Mouse (Mus musculus) forebrain, embryonic 10.5 days (tissue): ENCODE measurements at regions not wholly inside any gene's neighbourhood (a gene's known extent, or its start where the extent isn't known, plus 50 kb on each side); places are given as distances from the start of the nearest gene placed in this dataset.

Experiments
- DNase-seq: peaks from one replicate; pipeline ENCODE4 v3.0.0-alpha.2; 2017; ENCODE audit warnings: low spot score; ENCODE audit errors: extremely low spot score
- H3K27ac ChIP-seq: fragments of 300-500 bp; sonication (generic); 2 replicates; pipeline ENCODE4 v1.5.1; 2016; ENCODE audit warnings: mild to moderate bottlenecking
- H3K27me3 ChIP-seq: fragments of 300-500 bp; sonication (generic); 2 replicates; pipeline ENCODE4 v1.6.1; 2016; ENCODE audit warnings: mild to moderate bottlenecking; ENCODE audit not compliant: poor library complexity, severe bottlenecking
- H3K36me3 ChIP-seq: fragments of 300-500 bp; sonication (generic); replicated peaks from 2 replicates; pipeline ENCODE4 v1.6.1; 2016; ENCODE audit warnings: mild to moderate bottlenecking, moderate library complexity
- H3K4me1 ChIP-seq: fragments of 300-500 bp; sonication (generic); 2 replicates; pipeline ENCODE4 v1.6.1; 2016
- H3K4me3 ChIP-seq: fragments of 300-500 bp; sonication (generic); 2 replicates; pipeline ENCODE4 v1.5.1; 2016; ENCODE audit warnings: mild to moderate bottlenecking, moderate library complexity
- H3K9me3 ChIP-seq: fragments of 300-500 bp; sonication (generic); 2 replicates; pipeline ENCODE4 v1.6.1; 2016; ENCODE audit warnings: mild to moderate bottlenecking, moderate library complexity
- WGBS: fragments of 180-500 bp; shearing (Covaris S2); methylation state at CpG from one replicate; pipeline ENCODE4 v1.1.7; 2016; 5-methylcytosine and 5-hydroxymethylcytosine counted together

DNA sequence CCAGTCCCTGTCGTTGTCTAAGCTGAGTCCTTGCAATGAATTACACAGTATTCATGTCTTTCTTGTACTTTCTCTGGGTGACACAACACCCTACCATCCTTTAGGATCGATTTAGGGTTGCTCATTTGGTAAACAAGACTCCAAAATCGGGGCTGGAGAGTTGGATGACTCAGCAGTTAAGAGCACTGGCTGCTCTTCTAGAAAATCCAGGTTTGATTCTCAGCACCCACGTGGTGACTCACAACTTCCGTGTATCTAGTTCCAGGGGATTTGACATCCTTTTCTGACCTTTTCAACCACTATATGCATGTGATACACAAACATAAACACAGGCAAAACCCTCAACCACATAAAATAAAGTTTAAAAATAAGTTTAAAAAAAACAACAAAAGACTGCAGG, 250.0 kb upstream of the Prok2 start:
- Histone ChIP-seq H3K4me3 (no peak overlapping the region), H3K27ac (no peak overlapping the region), H3K27me3 (peaks cover 62% of the 10 kb centered on the region), H3K36me3 (no peaks in the 10 kb centered on the region), H3K9me3 (no peaks in the 10 kb centered on the region), H3K4me1 (peaks cover 33% of the 10 kb centered on the region)
- DNase-seq, result no peak
- 84% methylated on average over 5 of the region's 5 CpGs for WGBS

DNA sequence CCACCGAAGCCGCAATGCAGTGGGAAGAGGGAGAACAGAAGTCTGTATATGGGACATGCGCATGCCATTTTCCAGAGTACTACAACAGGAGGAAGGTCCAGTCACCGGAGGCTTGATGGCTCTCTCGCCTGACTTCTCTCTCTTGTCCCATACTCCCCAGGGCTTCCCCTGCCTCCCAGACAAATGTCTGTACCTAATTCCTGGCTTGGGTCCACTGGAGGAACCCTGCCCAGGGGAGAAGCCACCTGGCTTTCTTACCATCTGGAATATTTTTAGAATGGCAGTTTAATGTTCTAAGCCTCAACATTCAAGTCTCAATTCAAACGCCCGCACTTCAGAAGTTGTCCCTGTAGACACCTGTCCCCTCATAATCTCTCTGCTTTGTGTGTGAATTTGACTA, 249.3 kb upstream of the Prok2 start:
- Histone ChIP-seq H3K27ac (no peak overlapping the region), H3K27me3 (peaks cover 58% of the 10 kb centered on the region), H3K4me1 (peaks cover 37% of the 10 kb centered on the region), H3K36me3 (no peaks in the 10 kb centered on the region), H3K9me3 (no peaks in the 10 kb centered on the region), H3K4me3 (no peak overlapping the region)
- 89% methylated on average over 7 of the region's 7 CpGs for WGBS
- no peak for DNase-seq

DNA sequence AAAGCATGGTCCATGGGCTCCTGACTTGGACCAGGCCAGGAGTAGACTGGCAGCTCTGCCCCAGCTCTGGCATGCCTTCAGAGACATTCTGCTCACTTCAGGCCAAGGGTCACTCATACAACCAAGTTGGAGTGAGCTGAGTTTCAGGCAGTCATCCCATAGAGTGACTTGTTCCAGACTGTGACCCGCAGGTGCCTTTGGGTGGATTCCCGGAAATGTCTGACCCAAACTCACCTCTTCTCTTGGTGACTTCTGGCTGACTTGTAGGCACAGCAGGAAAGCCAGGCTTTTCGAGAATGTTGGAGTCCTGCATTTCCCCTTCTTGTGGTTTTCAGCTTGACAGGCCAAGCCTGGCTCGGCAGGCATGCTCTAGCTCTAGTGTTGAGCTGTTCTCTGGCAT, 248.3 kb upstream of the Prok2 start:
- Histone ChIP-seq H3K9me3 (no peaks in the 10 kb centered on the region), H3K4me1 (peaks cover 30% of the 10 kb centered on the region), H3K27ac (no peak overlapping the region), H3K36me3 (no peaks in the 10 kb centered on the region), H3K27me3 (peaks cover 52% of the 10 kb centered on the region), H3K4me3 (no peak overlapping the region)
- WGBS, result 86% methylated on average over 4 of the region's 4 CpGs
- DNase-seq, result no peak

DNA sequence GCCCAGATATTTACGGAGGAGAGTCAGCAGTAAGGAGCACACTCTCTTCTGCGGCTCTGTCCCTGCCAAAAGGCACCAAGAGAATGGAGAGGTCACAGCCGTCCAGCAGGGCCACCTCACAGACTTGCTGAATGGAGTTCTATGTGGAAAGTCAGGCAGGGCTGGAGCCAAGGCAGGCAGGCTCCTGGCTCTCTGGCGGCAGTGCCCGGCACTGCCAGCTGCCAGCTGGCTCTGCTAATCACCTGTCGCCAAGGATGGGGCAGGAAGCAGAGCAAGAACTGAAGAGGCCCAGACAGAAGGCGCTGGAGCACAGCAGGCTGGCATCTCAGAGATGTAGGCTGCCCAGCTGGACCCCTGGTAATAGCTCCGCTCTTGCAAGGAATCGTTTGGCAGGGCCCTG, 245.2 kb upstream of the Prok2 start:
- Histone ChIP-seq H3K27ac (0 out of 2 replicates have a peak overlapping the region, but pooled peaks have one; percentile 15), H3K4me1 (peaks cover 9% of the 10 kb centered on the region), H3K4me3 (no peak overlapping the region), H3K9me3 (no peaks in the 10 kb centered on the region; the same call in 1 of the 2 replicates), H3K27me3 (peaks cover 48% of the 10 kb centered on the region), H3K36me3 (no peaks in the 10 kb centered on the region)
- no peak for DNase-seq
- WGBS, result 55% methylated on average over 9 of the region's 9 CpGs

DNA sequence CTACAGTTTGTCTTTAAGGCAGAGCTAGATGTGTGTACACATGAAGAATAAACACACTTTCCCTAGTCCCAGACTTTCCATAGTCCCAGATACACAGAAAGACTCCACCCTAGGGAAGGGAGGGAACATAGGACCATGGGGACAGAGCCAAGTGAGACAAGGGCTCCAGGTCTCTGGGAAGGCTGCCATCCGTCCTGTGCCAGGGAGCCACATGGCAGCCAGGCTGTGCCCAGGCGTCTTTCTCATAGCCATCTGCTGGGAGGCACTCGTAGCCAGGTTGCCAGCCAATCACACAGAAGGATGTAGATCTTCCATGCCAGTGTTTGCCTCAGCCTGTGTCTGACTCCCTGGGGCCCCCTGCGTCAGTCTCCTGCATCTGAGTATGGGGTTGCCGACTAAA, 242.7 kb upstream of the Prok2 start:
- Histone ChIP-seq H3K27me3 (peaks cover 41% of the 10 kb centered on the region), H3K36me3 (no peaks in the 10 kb centered on the region), H3K4me3 (no peak overlapping the region), H3K4me1 (peaks cover 9% of the 10 kb centered on the region), H3K27ac (no peak overlapping the region), H3K9me3 (no peaks in the 10 kb centered on the region; the same call in 1 of the 2 replicates)
- WGBS, result 79% methylated on average over 5 of the region's 5 CpGs
- DNase-seq, result no peak

DNA sequence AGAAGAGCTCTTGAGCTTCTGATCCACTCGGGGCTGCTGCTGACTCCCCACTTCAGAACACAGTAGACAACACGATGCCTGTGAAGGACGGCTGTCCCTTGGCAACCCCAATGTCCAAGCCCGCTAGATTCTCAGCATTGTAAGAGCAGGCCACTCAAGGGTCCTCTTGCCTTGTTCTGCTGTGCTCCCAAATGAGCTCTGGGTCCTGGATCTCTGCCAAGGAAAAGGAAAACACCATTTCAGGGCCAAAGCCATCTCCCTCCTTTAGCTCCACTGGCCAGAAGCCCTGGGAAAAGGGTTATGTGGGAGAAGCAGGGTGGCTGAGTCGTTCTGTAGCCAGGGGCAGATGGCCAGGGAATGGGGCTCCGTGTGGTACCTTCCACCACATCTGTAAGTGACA, 241.3 kb upstream of the Prok2 start:
- peaks cover 32% of the 10 kb centered on the region for H3K27me3 ChIP-seq
- no peak overlapping the region for H3K4me3 ChIP-seq
- no peak for DNase-seq
- no peak overlapping the region for H3K27ac ChIP-seq
- no peaks in the 10 kb centered on the region; the same call in 1 of the 2 replicates for H3K9me3 ChIP-seq
- H3K36me3 ChIP-seq, result no peaks in the 10 kb centered on the region
- H3K4me1 ChIP-seq, result peaks cover 9% of the 10 kb centered on the region
- WGBS, result 92% methylated on average over 6 of the region's 6 CpGs

DNA sequence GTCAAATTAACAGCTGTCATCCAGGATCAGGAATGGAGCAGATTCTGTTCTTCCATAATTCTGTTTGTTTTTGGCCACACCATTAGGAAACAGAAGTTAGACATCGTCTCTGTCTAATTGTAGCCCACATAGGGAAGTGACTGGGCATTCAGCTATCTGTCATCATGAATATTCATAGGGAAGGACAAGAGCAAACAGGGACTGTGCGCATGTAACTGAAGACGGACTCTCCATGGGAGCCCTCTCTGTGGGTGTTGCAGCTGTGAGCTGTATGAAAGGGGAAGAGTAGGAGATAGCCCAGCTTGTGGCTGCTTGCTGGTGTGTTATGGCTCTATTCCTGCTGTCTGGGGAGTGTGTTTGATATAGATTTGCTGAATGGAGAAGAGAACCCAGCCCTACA, 238.3 kb upstream of the Prok2 start:
- no peak overlapping the region for H3K4me3 ChIP-seq
- H3K27me3 ChIP-seq, result peaks cover 34% of the 10 kb centered on the region
- peaks cover 8% of the 10 kb centered on the region for H3K4me1 ChIP-seq
- no peaks in the 10 kb centered on the region; the same call in 1 of the 2 replicates for H3K9me3 ChIP-seq
- no peak for DNase-seq
- 87% methylated on average over 3 of the region's 3 CpGs for WGBS
- no peaks in the 10 kb centered on the region for H3K36me3 ChIP-seq
- no peak overlapping the region for H3K27ac ChIP-seq

DNA sequence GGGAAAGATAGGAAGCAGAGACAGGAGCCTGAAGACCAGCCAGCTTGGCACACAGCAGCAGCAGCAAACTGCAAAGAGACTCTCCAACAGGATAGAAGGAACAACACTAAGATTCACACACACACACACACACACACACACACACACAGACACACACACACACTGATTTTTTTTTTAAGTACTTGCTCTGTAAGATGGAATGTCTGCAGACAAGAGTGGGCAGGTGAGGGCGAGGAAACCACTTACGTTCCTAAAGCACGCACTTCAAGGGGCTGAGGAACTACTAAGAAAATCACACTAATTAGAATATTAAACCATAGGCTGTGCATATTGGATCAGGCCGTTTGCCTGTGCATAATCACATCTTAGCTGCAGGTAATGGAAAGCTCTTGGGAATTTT, 237.8 kb upstream of the Prok2 start:
- no peaks in the 10 kb centered on the region for H3K36me3 ChIP-seq
- H3K27me3 ChIP-seq, result peaks cover 29% of the 10 kb centered on the region
- H3K4me1 ChIP-seq, result peaks cover 13% of the 10 kb centered on the region
- WGBS, result 87% methylated on average over 4 of the region's 4 CpGs
- DNase-seq, result no peak
- no peak overlapping the region for H3K27ac ChIP-seq
- no peak overlapping the region for H3K4me3 ChIP-seq
- no peaks in the 10 kb centered on the region; the same call in 1 of the 2 replicates for H3K9me3 ChIP-seq

DNA sequence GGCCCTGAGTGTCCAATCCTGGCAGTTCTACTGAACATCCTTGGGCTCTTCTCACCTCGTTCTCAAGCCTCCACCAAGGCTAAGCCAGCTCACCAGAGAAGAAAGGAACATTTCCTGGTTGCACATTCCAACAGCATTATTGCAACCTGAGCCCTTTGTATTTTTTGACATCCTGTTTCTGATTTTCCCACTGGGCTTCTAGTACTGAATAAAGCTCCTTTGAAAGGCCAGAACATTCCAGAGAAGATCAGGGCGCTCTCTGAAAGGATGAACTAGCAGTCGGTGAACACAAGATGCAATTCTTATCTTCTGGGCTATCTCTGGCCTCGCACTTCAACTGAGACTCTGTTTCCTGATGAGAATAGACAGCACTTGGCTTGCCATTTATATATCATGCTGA, 233.2 kb upstream of the Prok2 start:
- DNase-seq, result no peak
- H3K9me3 ChIP-seq, result no peaks in the 10 kb centered on the region
- peaks cover 29% of the 10 kb centered on the region for H3K4me1 ChIP-seq
- peaks cover 42% of the 10 kb centered on the region for H3K27me3 ChIP-seq
- no peak overlapping the region for H3K4me3 ChIP-seq
- no peaks in the 10 kb centered on the region for H3K36me3 ChIP-seq
- WGBS, result 33% methylated on average over 4 of the region's 4 CpGs
- no peak overlapping the region for H3K27ac ChIP-seq

DNA sequence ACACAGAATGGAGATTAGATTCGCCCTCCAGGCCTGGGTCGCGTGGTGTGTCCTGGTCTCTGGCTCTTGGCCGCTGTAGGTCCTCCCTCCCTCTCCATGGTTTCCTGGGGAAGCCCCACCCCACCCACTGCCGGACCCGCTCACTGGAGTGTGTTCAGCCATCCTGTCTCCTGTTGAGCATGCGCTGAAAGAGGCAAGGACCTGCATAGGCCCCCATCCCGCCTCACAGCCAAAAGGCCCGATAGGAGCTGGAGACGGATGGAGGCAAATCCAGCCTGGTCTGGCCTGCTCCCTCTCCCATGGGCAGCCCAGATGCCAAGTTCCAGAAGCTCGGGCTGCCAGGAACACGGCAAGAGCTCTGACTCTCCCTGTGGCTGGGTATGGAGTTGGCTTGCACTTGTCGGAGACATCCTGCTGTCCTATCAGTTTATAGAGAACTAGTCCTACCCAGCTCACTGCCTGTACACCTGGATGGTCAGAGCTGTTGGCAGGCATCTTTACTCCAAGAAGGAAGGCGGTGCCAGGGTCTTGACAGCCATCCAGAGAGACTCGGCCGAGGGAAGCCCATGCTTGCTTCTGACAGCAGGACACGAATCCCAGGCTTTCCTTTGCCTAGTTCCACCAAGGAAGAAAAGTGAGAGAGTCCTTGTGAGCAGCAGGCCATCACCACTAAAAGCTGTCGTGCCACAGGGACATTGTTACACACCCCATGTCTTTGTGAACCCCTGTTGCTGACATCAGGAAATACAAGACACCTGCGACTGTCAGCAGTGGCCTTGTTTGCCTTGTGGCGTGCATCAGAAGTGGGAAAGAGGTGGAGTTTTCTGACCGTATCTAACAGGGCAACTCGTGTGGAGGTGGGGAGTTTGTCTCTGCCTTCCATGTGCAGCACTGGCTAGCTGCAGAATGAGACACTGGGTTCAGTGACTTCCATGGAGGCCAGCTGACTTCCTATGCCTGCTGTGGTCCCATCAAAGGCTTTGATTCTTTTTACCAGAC, 228.9 kb upstream of the Prok2 start:
- 80% methylated on average over 22 of the region's 22 CpGs for WGBS
- DNase-seq, result peak; percentile 18
- Histone ChIP-seq H3K9me3 (no peaks in the 10 kb centered on the region), H3K27me3 (peaks cover 45% of the 10 kb centered on the region), H3K36me3 (no peaks in the 10 kb centered on the region), H3K4me1 (peaks cover 41% of the 10 kb centered on the region), H3K4me3 (no peak overlapping the region), H3K27ac (peak overlapping the region; percentile 51; the same call in 1 of the 2 replicates)

DNA sequence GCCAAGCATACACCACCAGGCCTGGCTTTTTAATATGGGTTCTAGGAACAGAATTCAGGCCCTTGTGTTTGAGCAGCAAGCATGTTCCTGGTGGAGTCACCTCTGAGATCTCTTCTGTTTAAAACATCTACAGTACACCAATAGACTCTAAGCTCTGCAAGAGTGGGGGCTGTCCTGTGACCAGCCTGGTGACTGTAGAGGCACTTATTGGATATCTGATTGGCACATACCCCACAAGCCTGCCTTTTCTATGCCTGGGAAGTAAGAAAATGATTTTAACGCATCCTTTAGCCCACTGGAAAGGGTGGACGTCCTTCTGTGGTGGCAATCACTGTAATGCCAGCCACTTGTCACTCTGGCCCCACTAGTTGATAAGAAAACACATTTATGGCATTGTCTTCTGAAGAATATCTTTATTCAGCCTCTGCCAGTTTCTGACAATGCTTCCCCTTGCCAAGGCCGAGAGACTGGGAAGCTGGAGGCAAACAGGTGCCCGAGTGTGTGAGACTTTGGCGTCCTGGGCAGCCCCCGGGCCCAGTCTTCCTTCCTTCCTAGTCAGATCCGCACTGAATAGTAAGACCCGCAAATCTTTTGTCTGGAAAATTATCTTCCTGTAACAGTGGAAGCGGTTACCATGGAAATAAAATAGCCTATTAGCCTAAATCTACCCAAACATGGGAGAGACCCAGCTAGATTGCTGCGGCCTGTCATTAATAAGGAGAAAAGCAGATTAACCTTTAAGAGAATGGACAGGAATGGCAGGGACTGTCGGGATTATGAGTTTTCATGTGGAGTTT, 228.0 kb upstream of the Prok2 start:
- Histone ChIP-seq H3K27me3 (peaks cover 42% of the 10 kb centered on the region), H3K4me3 (no peak overlapping the region), H3K9me3 (no peaks in the 10 kb centered on the region), H3K36me3 (no peaks in the 10 kb centered on the region), H3K27ac (no peak overlapping the region), H3K4me1 (peaks cover 31% of the 10 kb centered on the region)
- no peak for DNase-seq
- WGBS, result 73% methylated on average over 11 of the region's 11 CpGs

DNA sequence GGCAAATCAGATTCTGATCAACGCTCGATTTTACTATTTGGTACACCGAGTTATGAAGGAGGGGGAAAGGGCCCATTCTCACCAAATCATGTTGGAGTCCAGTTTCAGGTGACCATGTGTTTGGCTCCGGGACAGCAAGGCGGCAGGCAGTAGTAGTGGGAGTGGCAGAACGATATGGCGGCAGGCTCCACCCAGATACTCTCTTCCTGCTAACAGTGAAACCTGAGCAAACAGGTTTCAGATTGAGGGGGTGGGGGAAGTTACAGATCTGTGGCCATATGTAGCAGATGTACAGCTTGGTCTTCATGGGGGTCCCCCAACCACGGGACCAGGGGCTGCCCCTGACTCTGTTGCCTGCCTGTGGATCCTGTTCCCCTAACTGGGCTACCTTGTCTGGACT, 224.6 kb upstream of the Prok2 start:
- no peak overlapping the region for H3K4me3 ChIP-seq
- H3K27ac ChIP-seq, result no peak overlapping the region
- H3K36me3 ChIP-seq, result no peaks in the 10 kb centered on the region
- no peak for DNase-seq
- peaks cover 41% of the 10 kb centered on the region for H3K27me3 ChIP-seq
- H3K9me3 ChIP-seq, result no peaks in the 10 kb centered on the region
- 94% methylated on average over 8 of the region's 8 CpGs for WGBS
- H3K4me1 ChIP-seq, result peaks cover 40% of the 10 kb centered on the region

DNA sequence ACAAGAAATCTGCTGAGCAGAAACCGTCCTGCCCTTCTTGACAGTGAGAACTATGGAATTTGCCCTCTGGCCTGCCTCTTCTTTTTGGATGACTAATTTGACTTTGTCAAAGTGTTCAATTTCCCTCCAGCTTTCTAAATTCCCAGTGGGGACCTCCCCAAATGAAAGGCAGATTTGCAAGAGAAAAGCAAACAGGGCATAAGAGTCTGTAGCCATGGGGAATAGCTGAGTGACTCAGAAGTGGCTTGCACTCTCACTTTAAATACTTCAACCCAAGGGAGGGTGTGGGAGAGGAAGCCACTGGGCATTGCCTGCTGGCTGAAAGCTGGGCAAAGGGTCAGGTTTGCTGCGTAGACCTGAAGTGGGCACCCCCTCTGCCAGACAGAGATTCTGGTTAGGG, 220.7 kb upstream of the Prok2 start:
- DNase-seq, result no peak
- Histone ChIP-seq H3K27me3 (peaks cover 24% of the 10 kb centered on the region), H3K27ac (no peak overlapping the region), H3K36me3 (no peaks in the 10 kb centered on the region), H3K4me1 (peaks cover 19% of the 10 kb centered on the region), H3K9me3 (no peaks in the 10 kb centered on the region), H3K4me3 (no peak overlapping the region)
- WGBS, result 54% methylated on average over 2 of the region's 2 CpGs
